Mouse (Mus musculus) brain, embryonic 14.5 days (tissue): Measurements from ENCODE around the gene Sec22c.

Experiments used
- CTCF ChIP-seq: fragments of 200-500 bp; IDR thresholded peaks from 2 replicates; pipeline ENCODE4 v1.5.1; 2012; ENCODE audit warnings: inconsistent platforms, mild to moderate bottlenecking, moderate library complexity, borderline replicate concordance; ENCODE audit not compliant: insufficient read depth, insufficient read length; ENCODE audit errors: extremely low read depth
- POLR2A ChIP-seq: fragments of 200-500 bp; IDR thresholded peaks from 2 replicates; pipeline ENCODE4 v1.6.1; 2012; ENCODE audit warnings: mild to moderate bottlenecking, inconsistent platforms, borderline replicate concordance; ENCODE audit not compliant: poor library complexity, insufficient read depth, insufficient read length, severe bottlenecking; ENCODE audit errors: extremely low read depth

GRCm38 (mm10) chr9:121635835-121636576 is 69.3 kb downstream of the Sec22c start:
- TF ChIP-seq POLR2A: no peak
- TF ChIP-seq CTCF: no peak
